Mouse (Mus musculus) forebrain, embryonic 13.5 days (tissue): ENCODE data around the gene Tspan12. TPM values are rescaled to one million over a fixed set of nuclear protein-coding genes. Genes with fewer than 3 reads are reported as not detected.

Experiments
- ATAC-seq: fragments of 200-750 bp; cut with Nextera tagmentation; 2 replicates; pipeline ENCODE4 v1.8.0; 2017
- H3K27ac ChIP-seq: fragments of 300-500 bp; sonication (generic); 2 replicates; pipeline ENCODE4 v1.5.1; 2015; ENCODE audit warnings: inconsistent platforms, mild to moderate bottlenecking, moderate library complexity
- H3K27me3 ChIP-seq: fragments of 300-500 bp; sonication (generic); 2 replicates; pipeline ENCODE4 v1.6.1; 2015; ENCODE audit warnings: mild to moderate bottlenecking, inconsistent platforms
- H3K36me3 ChIP-seq: fragments of 300-500 bp; sonication (generic); 2 replicates; pipeline ENCODE4 v1.6.1; 2015; ENCODE audit warnings: mild to moderate bottlenecking, inconsistent platforms; ENCODE audit not compliant: poor library complexity, severe bottlenecking
- H3K4me1 ChIP-seq: fragments of 300-500 bp; sonication (generic); 2 replicates; pipeline ENCODE4 v1.6.1; 2015; ENCODE audit warnings: inconsistent platforms
- H3K4me2 ChIP-seq: fragments of 300-500 bp; sonication (generic); 2 replicates; pipeline ENCODE4 v1.6.1; 2015; ENCODE audit warnings: inconsistent platforms, mild to moderate bottlenecking, moderate library complexity
- H3K4me3 ChIP-seq: fragments of 300-500 bp; sonication (generic); 2 replicates; pipeline ENCODE4 v1.5.1; 2015; ENCODE audit warnings: mild to moderate bottlenecking, inconsistent platforms
- H3K9ac ChIP-seq: fragments of 300-500 bp; sonication (generic); 2 replicates; pipeline ENCODE4 v1.6.1; 2015; ENCODE audit warnings: mild to moderate bottlenecking, inconsistent platforms
- H3K9me3 ChIP-seq: fragments of 300-500 bp; sonication (generic); replicated peaks from 2 replicates; pipeline ENCODE4 v1.6.1; 2016; ENCODE audit warnings: inconsistent platforms
- WGBS: fragments of 180-500 bp; shearing (Covaris S2); methylation state at CpG from one replicate; pipeline ENCODE4 v1.1.7; 2015; 5-methylcytosine and 5-hydroxymethylcytosine counted together
- polyA plus RNA-seq: library from polyadenylated mRNA; unstranded; fragments of >200 nt; fragmentation: Nextera tagmentation; extraction: Ambion mirVana; gene quantifications from 2 replicates; pipeline ENCODE4 v1.2.1, GENCODE M21; 2015

Tspan12 gene
- polyA plus RNA-seq, 1 experiment from 2014 or later = 67.3 TPM

DNA sequence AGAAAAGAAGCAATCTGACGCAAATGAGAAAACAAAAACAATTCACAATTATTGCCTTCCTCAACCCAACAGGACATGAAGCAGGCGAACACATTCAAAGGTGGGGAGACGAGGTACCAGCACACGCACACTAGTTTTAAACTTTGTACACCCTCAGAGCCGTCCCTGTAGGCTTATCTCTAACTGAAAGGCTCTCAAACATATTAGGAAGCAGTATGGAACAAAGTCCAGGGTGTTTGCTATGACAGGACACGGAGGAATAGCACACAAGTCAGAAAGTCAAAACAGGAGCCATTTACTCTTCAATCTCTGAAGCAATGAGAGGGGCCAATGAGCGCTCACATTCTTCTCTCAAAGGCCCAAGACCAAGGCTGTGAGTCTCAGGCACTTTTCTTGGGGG lies 24.3 kb downstream of the Tspan12 start:
- Histone ChIP-seq H3K36me3 (peaks cover 5% of the 10 kb centered on the region; the same call in 1 of the 2 replicates), H3K4me3 (no peak overlapping the region), H3K4me2 (no peak overlapping the region), H3K9ac (no peak overlapping the region), H3K27ac (no peak overlapping the region), H3K4me1 (no peaks in the 10 kb centered on the region), H3K9me3 (no peaks in the 10 kb centered on the region), H3K27me3 (no peaks in the 10 kb centered on the region)
- 90% methylated on average over 7 of the region's 7 CpGs for WGBS
- ATAC-seq = no peak

DNA sequence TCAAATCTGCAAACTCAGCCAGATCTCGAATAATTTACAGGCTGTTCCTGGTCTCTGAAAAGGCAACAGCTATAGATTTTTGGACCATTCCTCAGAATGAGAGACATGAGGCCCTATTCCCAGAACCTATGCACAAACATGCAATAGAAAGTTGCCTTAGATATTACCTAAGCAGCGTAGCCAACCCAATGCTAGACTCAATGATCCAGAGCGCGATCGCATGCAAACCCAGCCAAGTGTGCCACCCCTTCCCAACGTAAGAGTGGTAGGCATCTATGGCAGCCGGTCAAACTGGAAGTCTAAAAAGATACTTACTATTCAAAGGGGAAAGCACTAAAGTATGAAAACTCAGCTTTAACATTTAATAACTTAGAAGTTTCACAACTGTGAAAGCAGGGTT lies 28.6 kb downstream of the Tspan12 start:
- Histone ChIP-seq H3K9ac (no peak overlapping the region), H3K4me1 (no peaks in the 10 kb centered on the region), H3K27ac (no peak overlapping the region), H3K9me3 (no peaks in the 10 kb centered on the region), H3K4me2 (no peak overlapping the region), H3K4me3 (no peak overlapping the region), H3K36me3 (no peaks in the 10 kb centered on the region), H3K27me3 (no peaks in the 10 kb centered on the region)
- 93% methylated on average over 7 of the region's 7 CpGs for WGBS
- ATAC-seq = no peak

DNA sequence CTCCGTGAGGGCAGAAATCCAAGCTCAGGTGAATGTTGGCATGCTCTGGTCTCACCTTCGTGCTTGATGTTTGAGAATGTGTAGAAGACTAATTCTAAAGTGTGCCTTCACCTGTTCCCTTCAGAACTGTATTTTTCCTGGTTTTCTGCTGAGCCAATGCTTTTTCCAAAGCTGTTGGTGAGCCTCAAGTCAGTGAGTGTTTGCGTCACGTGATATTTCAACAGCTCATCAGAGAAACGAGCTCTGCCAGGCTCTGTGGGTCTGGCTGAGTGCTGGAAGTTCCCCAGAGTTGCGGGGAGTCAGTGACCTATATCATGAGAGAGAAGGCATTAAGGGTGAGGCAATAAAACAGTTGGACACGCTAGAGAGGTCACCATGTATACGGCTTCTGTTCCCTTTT lies 29.0 kb downstream of the Tspan12 start:
- Histone ChIP-seq H3K4me1 (no peaks in the 10 kb centered on the region), H3K9me3 (no peaks in the 10 kb centered on the region), H3K9ac (no peak overlapping the region), H3K4me2 (no peak overlapping the region), H3K4me3 (no peak overlapping the region), H3K36me3 (no peaks in the 10 kb centered on the region), H3K27ac (no peak overlapping the region), H3K27me3 (no peaks in the 10 kb centered on the region)
- 88% methylated on average over 8 of the region's 8 CpGs for WGBS
- ATAC-seq = no peak

DNA sequence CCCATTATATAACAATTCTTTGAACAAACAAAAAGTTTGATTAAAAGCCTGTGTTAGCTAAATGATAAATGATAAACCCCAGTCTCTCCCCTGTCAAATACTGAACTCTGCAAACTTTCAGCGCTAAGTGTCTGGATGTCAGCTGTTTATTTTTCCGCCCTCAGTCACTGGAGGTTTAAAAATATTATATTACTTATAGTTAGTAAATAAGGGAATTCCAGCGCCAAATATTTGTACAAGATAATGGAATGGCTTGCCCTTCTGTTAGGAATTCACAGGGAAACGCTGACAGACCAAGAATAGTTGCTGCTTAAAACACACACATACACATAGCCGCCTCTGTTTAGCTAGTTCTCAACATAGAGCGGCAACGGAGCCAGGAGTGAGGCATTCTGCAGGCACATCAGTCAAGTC lies 29.6 kb downstream of the Tspan12 start:
- no peaks in the 10 kb centered on the region for H3K9me3 ChIP-seq
- no peaks in the 10 kb centered on the region for H3K36me3 ChIP-seq
- no peaks in the 10 kb centered on the region for H3K27me3 ChIP-seq
- no peaks in the 10 kb centered on the region for H3K4me1 ChIP-seq
- no peak for ATAC-seq
- no peak overlapping the region for H3K9ac ChIP-seq
- H3K4me3 ChIP-seq = no peak overlapping the region
- 90% methylated on average over 7 of the region's 7 CpGs for WGBS
- no peak overlapping the region for H3K27ac ChIP-seq
- no peak overlapping the region for H3K4me2 ChIP-seq

DNA sequence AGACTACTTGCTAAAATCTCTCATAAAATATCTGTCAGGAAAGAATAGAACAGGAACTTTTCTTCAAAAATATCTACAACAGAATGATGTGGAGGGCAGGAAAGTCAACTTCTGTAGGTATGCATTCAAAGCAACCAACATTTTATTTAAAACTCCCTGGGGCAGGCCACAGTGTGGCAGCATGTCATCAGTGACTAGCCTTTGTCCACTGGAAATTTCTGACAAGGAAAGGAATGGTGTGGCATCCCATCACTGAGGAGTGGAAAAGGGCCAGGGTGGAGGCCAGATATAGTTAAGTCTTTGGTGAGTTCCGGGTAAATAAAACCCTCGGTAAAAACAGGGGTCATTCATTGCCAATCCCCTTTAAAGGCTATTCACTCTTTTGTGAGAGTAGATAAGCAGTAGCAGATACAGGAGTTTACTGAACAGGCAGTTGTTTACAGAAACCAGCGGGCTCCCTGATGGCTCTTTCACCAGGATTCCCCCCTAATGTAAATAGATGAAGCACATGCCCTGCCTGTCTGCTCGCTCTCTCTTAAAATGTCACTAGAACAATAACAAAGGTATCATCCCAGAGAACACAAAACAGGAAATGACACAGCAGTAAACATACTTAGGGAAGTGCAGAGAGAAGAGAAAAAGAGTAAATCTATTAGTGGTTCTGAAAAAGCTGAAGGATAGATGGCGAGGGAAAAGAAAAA lies 34.1 kb downstream of the Tspan12 start:
- Histone ChIP-seq H3K9ac (no peak overlapping the region), H3K36me3 (peaks cover 15% of the 10 kb centered on the region), H3K4me2 (no peak overlapping the region), H3K27ac (no peak overlapping the region), H3K4me1 (no peaks in the 10 kb centered on the region), H3K9me3 (no peaks in the 10 kb centered on the region), H3K27me3 (no peaks in the 10 kb centered on the region), H3K4me3 (no peak overlapping the region)
- no peak for ATAC-seq
- WGBS = 33% methylated on average over 5 of the region's 5 CpGs

DNA sequence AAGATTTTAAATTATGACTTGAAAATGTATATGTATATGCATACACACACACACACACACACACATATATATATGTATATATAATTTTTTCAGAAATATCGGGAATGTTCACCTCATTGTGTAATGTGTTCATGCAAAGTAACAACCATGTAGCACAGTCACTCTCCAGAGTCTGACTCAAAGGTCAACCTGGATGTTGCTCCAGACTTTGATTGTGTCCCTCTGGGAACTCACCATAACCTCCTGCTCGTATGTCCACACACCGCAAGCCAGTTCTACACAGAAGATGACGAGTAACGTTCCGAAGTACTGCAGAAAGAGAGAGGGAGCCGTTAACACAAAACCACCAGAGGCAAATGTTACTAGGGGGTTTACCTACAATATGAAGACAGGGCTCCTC lies 46.3 kb downstream of the Tspan12 start:
- Histone ChIP-seq H3K9ac (no peak overlapping the region), H3K4me2 (no peak overlapping the region), H3K27me3 (no peaks in the 10 kb centered on the region), H3K4me3 (no peak overlapping the region), H3K4me1 (peaks cover 6% of the 10 kb centered on the region; the same call in 1 of the 2 replicates), H3K27ac (no peak overlapping the region), H3K9me3 (no peaks in the 10 kb centered on the region), H3K36me3 (peaks cover 8% of the 10 kb centered on the region; the same call in 1 of the 2 replicates)
- WGBS = 95% methylated on average over 7 of the region's 7 CpGs
- ATAC-seq = no peak

DNA sequence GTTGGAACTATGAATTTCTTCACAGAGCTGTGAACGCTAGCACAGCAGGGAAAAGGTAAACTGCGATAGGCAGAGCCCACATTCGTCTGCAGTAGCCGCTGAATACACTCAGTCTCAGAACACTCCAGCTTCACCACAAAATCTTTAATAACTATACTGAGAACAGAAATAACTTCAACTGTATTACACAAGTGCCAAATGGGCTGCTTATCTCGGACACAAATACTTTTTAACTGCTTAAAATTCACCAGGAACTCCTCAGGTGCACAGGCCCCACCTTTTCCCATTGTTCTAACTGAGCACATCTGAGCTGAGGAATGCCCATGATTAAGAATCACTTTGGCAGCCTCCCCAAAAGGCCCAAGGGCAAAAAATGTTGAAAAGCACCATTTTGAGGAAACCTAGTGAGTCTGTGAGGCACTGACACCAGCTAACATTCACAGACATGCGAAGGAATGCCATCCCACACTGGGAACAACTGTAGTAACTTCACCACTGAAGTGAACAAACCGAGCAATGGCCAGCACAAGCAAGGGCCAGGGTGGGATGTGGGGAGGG lies 47.2 kb downstream of the Tspan12 start:
- ATAC-seq = no peak
- no peaks in the 10 kb centered on the region for H3K9me3 ChIP-seq
- H3K27ac ChIP-seq = no peak overlapping the region
- H3K4me1 ChIP-seq = peaks cover 6% of the 10 kb centered on the region; the same call in 1 of the 2 replicates
- H3K4me3 ChIP-seq = no peak overlapping the region
- WGBS = 81% methylated on average over 7 of the region's 7 CpGs
- no peaks in the 10 kb centered on the region for H3K27me3 ChIP-seq
- H3K4me2 ChIP-seq = no peak overlapping the region
- H3K36me3 ChIP-seq = peaks cover 16% of the 10 kb centered on the region
- no peak overlapping the region for H3K9ac ChIP-seq

DNA sequence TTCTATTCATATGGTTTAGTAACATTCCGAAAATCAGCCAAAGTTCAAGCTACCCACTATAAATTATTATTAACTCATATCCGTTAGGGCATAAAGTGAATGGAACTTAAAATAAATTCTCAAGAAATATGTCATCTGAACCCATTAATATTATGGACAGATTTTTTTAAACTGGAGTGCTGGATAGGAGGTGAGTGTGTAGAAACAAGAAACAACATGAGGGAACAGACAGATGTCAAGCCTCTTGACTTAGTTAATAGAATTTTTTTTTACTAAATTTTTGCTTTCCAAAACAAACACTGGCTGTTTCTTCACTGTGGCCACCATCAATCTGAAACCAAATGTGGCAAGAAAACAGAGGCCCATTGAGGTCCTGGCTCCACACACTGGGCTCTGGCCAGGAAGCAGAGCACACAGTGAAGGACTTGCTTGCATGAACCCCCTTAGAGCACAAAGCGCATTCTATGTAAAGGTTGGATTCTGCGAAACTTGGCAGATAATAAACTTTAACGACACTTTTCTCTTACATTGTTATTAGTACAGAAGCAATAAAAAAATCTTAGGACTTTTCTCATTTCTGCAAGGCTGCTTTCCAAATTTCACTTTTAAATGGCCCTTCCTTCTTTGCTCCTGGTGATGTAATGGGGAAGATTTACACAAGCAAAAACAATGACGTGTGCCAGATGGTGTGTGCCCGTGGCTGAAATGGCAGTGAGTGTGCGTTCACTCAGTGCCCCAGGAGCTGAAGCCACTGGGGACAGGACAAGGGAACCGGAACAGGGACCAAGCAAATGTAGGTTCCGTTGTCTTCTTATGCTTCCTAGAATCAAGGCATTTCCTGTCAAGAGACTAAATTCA lies 48.6 kb downstream of the Tspan12 start:
- no peaks in the 10 kb centered on the region for H3K27me3 ChIP-seq
- peaks cover 24% of the 10 kb centered on the region for H3K36me3 ChIP-seq
- no peak overlapping the region for H3K4me3 ChIP-seq
- H3K27ac ChIP-seq = no peak overlapping the region
- H3K9me3 ChIP-seq = no peaks in the 10 kb centered on the region
- WGBS = 77% methylated on average over 10 of the region's 10 CpGs
- ATAC-seq = peak; percentile 81
- no peak overlapping the region for H3K9ac ChIP-seq
- no peak overlapping the region for H3K4me2 ChIP-seq
- peaks cover 6% of the 10 kb centered on the region; the same call in 1 of the 2 replicates for H3K4me1 ChIP-seq

DNA sequence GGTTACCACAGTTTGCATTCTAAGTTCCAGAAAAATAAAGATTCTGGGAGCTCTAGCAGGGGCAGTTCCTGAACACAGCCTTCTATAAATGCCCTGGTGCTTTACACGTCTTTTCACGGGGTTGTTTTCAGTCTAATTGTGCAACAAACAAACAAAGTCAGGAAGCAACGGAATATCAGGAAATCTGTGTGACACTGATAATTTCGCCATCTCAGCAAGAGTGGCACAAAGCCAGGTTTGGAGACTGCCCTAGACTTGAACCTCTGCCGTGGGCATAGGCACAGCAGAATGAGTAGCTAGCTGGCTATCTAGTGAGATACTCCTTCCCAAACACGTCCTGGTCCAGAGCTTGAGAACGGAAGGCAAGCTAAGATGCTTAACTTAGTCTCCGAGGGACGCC lies 53.7 kb downstream of the Tspan12 start:
- peaks cover under 1% of the 10 kb centered on the region; the same call in 1 of the 2 replicates for H3K4me1 ChIP-seq
- no peak overlapping the region for H3K4me2 ChIP-seq
- H3K9me3 ChIP-seq = no peaks in the 10 kb centered on the region
- no peak overlapping the region for H3K9ac ChIP-seq
- no peaks in the 10 kb centered on the region for H3K27me3 ChIP-seq
- 89% methylated on average over 9 of the region's 9 CpGs for WGBS
- H3K27ac ChIP-seq = no peak overlapping the region
- ATAC-seq = no peak
- peaks cover 17% of the 10 kb centered on the region for H3K36me3 ChIP-seq
- no peak overlapping the region for H3K4me3 ChIP-seq

DNA sequence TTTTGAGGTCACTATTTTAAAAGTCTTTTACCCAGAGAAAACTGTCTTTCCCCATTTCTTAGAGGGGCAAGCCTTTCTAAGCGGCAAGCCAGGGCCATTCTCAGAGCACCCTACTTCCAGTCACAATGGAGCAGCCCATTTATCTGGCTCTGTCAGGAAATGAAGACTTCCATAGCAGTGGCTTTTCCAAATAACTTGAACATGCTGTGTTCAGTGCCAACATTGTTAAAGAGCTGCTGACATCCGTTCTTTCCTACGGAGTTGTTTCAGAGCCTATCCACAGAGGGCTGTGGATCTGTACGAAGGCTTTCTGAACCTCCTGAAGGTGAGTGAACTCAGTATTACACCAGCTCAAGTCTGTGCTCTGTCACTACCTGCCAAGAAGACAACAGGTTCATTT lies 55.2 kb downstream of the Tspan12 start:
- H3K4me1 ChIP-seq = no peaks in the 10 kb centered on the region
- H3K36me3 ChIP-seq = peaks cover 20% of the 10 kb centered on the region
- no peak for ATAC-seq
- no peaks in the 10 kb centered on the region for H3K9me3 ChIP-seq
- no peak overlapping the region for H3K27ac ChIP-seq
- 93% methylated on average over 4 of the region's 4 CpGs for WGBS
- H3K27me3 ChIP-seq = no peaks in the 10 kb centered on the region
- H3K9ac ChIP-seq = no peak overlapping the region
- no peak overlapping the region for H3K4me2 ChIP-seq
- H3K4me3 ChIP-seq = no peak overlapping the region

DNA sequence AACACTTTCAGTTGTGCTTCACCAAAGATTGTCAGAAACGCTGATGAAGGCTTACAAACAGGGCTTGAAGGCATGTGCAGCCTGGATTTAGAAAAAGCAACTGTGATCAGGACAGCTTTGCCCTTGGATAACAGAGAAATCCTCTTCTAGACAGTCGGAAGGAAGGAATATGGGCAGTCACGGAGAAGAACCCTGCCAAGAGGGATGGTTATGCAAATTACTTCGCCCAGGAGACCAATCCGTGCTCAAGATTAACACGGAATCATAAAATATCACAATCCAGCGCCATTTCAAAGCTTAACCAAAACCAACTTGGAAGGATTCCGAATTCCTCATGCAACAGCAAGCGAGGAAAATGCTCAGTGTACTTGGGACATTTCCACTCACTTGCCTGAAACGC lies 55.9 kb downstream of the Tspan12 start:
- H3K4me1 ChIP-seq = no peaks in the 10 kb centered on the region
- no peaks in the 10 kb centered on the region for H3K27me3 ChIP-seq
- no peak overlapping the region for H3K9ac ChIP-seq
- no peak for ATAC-seq
- H3K4me3 ChIP-seq = no peak overlapping the region
- no peak overlapping the region for H3K4me2 ChIP-seq
- H3K36me3 ChIP-seq = peaks cover 20% of the 10 kb centered on the region
- H3K9me3 ChIP-seq = no peaks in the 10 kb centered on the region
- WGBS = 87% methylated on average over 10 of the region's 10 CpGs
- H3K27ac ChIP-seq = no peak overlapping the region

DNA sequence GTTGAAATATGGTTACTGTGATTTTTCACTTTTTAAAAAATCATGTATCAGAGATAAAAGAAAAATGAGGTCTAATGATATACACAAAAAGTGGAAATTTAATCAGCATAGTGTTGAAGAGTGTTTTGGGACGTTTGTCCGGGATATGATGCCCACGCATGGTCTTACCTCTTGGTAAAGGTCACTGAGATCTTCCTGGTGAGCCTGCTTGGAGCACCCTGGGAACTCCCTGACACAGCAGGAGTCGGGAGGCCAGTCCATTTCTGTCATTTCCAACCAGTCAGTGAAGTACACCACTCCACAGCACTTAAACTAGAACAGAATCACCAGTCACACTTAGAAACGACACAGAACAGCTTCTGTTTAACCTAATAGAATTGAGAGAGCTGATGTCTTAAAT lies 56.9 kb downstream of the Tspan12 start:
- peaks cover 14% of the 10 kb centered on the region; the same call in 1 of the 2 replicates for H3K36me3 ChIP-seq
- 79% methylated on average over 5 of the region's 5 CpGs for WGBS

More for the DNA sequence above, 56.9 kb downstream of the Tspan12 start:
- Histone ChIP-seq H3K27me3 (no peaks in the 10 kb centered on the region), H3K4me3 (no peak overlapping the region), H3K4me1 (no peaks in the 10 kb centered on the region), H3K27ac (no peak overlapping the region), H3K9ac (no peak overlapping the region), H3K4me2 (no peak overlapping the region), H3K9me3 (no peaks in the 10 kb centered on the region)
- peak; percentile 50; the same call in 1 of the 2 replicates for ATAC-seq
